Mouse (Mus musculus): ENCODE measurements around the gene Syne3. TPM values are rescaled to one million over a fixed set of nuclear protein-coding genes. Genes with fewer than 3 reads are reported as not detected.

The Syne3 gene
- polyA plus RNA-seq, 1 experiment, result 7.8 TPM

- peaks cover 13% of the 10 kb centered on the region for H3K4me1 ChIP-seq (ENCODE audit: control insufficient read depth, insufficient read depth, low read length)
- H3K27ac ChIP-seq (ENCODE audit: control insufficient read depth, insufficient read depth, low read depth, low read length), result peak within 1 kb of the TSS; percentile 73
- H3K4me3 ChIP-seq (ENCODE audit: control insufficient read depth, low read depth, low read length), result peak within 1 kb of the TSS; percentile 92
- no peak for TF ChIP-seq CTCF (IDR thresholded peaks at IDR 0.05; ENCODE audit: control insufficient read depth, insufficient read depth, insufficient replicate concordance, low read depth, low read length)
- peak; percentile 92 for TF ChIP-seq POLR2A (IDR thresholded peaks at IDR 0.05; ENCODE audit: control insufficient read depth, low read depth, low read length)
- no peaks in the 10 kb centered on the region for H3K36me3 ChIP-seq (ENCODE audit: control insufficient read depth, insufficient read depth, low read length)
- H3K27me3 ChIP-seq (ENCODE audit: control insufficient read depth, insufficient read depth, low read length), result no peaks in the 10 kb centered on the region
Measured at GRCm38 (mm10) chr12:105032147-105032831, 22.7 kb upstream of the Syne3 start, which contains the start of gene Glrx5. TSS of gene Glrx5 (plus strand) at chr12:105032688.

- TF ChIP-seq POLR2A (IDR thresholded peaks at IDR 0.05; ENCODE audit: control insufficient read depth, low read depth, low read length) (no peak), CTCF (IDR thresholded peaks at IDR 0.05; ENCODE audit: control insufficient read depth, insufficient read depth, insufficient replicate concordance, low read depth, low read length) (no peak)
- H3K27me3 ChIP-seq (ENCODE audit: control insufficient read depth, insufficient read depth, low read length), result no peaks in the 10 kb centered on the region
- H3K27ac ChIP-seq (ENCODE audit: control insufficient read depth, insufficient read depth, low read depth, low read length), result peak overlapping the region; percentile 59
- H3K4me3 ChIP-seq (ENCODE audit: control insufficient read depth, low read depth, low read length), result peak overlapping the region; percentile 92
- H3K36me3 ChIP-seq (ENCODE audit: control insufficient read depth, insufficient read depth, low read length), result no peaks in the 10 kb centered on the region
- peaks cover 13% of the 10 kb centered on the region for H3K4me1 ChIP-seq (ENCODE audit: control insufficient read depth, insufficient read depth, low read length)
Measured at GRCm38 (mm10) chr12:105031081-105032058, 21.8 kb upstream of the Syne3 start.

- no peaks in the 10 kb centered on the region for H3K36me3 ChIP-seq (ENCODE audit: control insufficient read depth, insufficient read depth, low read length)
- H3K4me1 ChIP-seq (ENCODE audit: control insufficient read depth, insufficient read depth, low read length), result peaks cover 13% of the 10 kb centered on the region
- no peak for TF ChIP-seq POLR2A (IDR thresholded peaks at IDR 0.05; ENCODE audit: control insufficient read depth, low read depth, low read length)
- TF ChIP-seq CTCF (IDR thresholded peaks at IDR 0.05; ENCODE audit: control insufficient read depth, insufficient read depth, insufficient replicate concordance, low read depth, low read length), result no peak
- no peaks in the 10 kb centered on the region for H3K27me3 ChIP-seq (ENCODE audit: control insufficient read depth, insufficient read depth, low read length)
- no peak overlapping the region for H3K27ac ChIP-seq (ENCODE audit: control insufficient read depth, insufficient read depth, low read depth, low read length)
- no peak overlapping the region for H3K4me3 ChIP-seq (ENCODE audit: control insufficient read depth, low read depth, low read length)
Measured at GRCm38 (mm10) chr12:105029890-105030289, 20.3 kb upstream of the Syne3 start.

- TF ChIP-seq POLR2A (IDR thresholded peaks at IDR 0.05; ENCODE audit: control insufficient read depth, low read depth, low read length) (no peak), CTCF (IDR thresholded peaks at IDR 0.05; ENCODE audit: control insufficient read depth, insufficient read depth, insufficient replicate concordance, low read depth, low read length) (peak; percentile 82)
- no peaks in the 10 kb centered on the region for H3K36me3 ChIP-seq (ENCODE audit: control insufficient read depth, insufficient read depth, low read length)
Measured at GRCm38 (mm10) chr12:105027323-105027991, 17.8 kb upstream of the Syne3 start.

GRCm38 (mm10) chr12:105025947-105026586 lies 16.5 kb upstream of the Syne3 start:
- TF ChIP-seq CTCF (IDR thresholded peaks at IDR 0.05; ENCODE audit: control insufficient read depth, insufficient read depth, insufficient replicate concordance, low read depth, low read length) (no peak), POLR2A (IDR thresholded peaks at IDR 0.05; ENCODE audit: control insufficient read depth, low read depth, low read length) (no peak)
- no peak overlapping the region for H3K27ac ChIP-seq (ENCODE audit: control insufficient read depth, insufficient read depth, low read depth, low read length)

More at GRCm38 (mm10) chr12:105027323-105027991, 17.8 kb upstream of the Syne3 start:
- H3K4me3 ChIP-seq (ENCODE audit: control insufficient read depth, low read depth, low read length), result no peak overlapping the region
- no peaks in the 10 kb centered on the region for H3K27me3 ChIP-seq (ENCODE audit: control insufficient read depth, insufficient read depth, low read length)
- H3K4me1 ChIP-seq (ENCODE audit: control insufficient read depth, insufficient read depth, low read length), result peaks cover 5% of the 10 kb centered on the region
- H3K27ac ChIP-seq (ENCODE audit: control insufficient read depth, insufficient read depth, low read depth, low read length), result no peak overlapping the region

DNA sequence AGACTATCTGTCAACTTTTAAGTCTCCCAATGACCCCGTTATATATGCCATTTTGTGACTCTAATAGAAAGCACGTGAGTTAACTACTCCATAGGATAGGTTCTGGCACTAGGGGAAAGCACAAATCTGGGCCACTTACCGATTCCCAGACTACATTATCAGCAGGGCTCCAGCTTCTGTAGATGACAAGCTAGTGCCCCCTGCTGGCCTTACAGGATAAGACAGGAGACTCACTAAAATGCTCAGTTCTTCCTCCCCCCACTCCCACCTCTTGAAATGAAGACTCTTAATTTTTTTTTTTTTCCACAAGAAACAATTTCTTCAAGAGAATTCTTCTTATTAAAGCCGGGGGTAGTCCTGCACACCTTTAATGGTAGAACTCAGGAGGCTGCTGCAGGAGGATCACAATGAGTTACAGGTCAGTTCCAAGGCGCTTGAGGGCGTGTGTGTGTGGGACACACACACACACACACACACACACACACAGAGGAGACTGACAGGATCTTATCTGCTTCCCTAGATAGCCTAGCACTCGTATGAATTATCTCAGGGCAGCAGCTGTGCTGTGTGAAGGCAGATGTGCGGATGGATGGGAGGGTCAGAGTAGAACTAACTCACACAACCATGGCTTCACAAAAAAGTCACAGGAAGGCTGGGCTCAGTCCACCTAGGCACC lies 15.8 kb upstream of the Syne3 start:
- Histone ChIP-seq H3K27me3 (ENCODE audit: control insufficient read depth, insufficient read depth, low read length) (no peaks in the 10 kb centered on the region), H3K4me3 (ENCODE audit: control insufficient read depth, low read depth, low read length) (no peak overlapping the region), H3K36me3 (ENCODE audit: control insufficient read depth, insufficient read depth, low read length) (no peaks in the 10 kb centered on the region), H3K27ac (ENCODE audit: control insufficient read depth, insufficient read depth, low read depth, low read length) (no peak overlapping the region), H3K4me1 (ENCODE audit: control insufficient read depth, insufficient read depth, low read length) (no peaks in the 10 kb centered on the region; the same call in 1 of the 2 replicates)
- TF ChIP-seq CTCF (IDR thresholded peaks at IDR 0.05; ENCODE audit: control insufficient read depth, insufficient read depth, insufficient replicate concordance, low read depth, low read length) (no peak), POLR2A (IDR thresholded peaks at IDR 0.05; ENCODE audit: control insufficient read depth, low read depth, low read length) (no peak)

More at GRCm38 (mm10) chr12:105025947-105026586, 16.5 kb upstream of the Syne3 start:
- H3K4me1 ChIP-seq (ENCODE audit: control insufficient read depth, insufficient read depth, low read length), result peaks cover 4% of the 10 kb centered on the region
- H3K27me3 ChIP-seq (ENCODE audit: control insufficient read depth, insufficient read depth, low read length), result no peaks in the 10 kb centered on the region
- no peak overlapping the region for H3K4me3 ChIP-seq (ENCODE audit: control insufficient read depth, low read depth, low read length)
- H3K36me3 ChIP-seq (ENCODE audit: control insufficient read depth, insufficient read depth, low read length), result no peaks in the 10 kb centered on the region
